Mouse (Mus musculus) stomach, embryonic 16.5 days (tissue): ENCODE results near the gene Ppil2. TPM values are rescaled to one million over a fixed set of nuclear protein-coding genes. Genes with fewer than 3 reads are reported as not detected.

Source experiments
- ATAC-seq: fragments of 200-750 bp; cut with Nextera tagmentation; 2 replicates; pipeline ENCODE4 v1.8.0; 2017; ENCODE audit warnings: moderate number of reproducible peaks, moderate TSS enrichment; ENCODE audit not compliant: insufficient read depth, low FRiP score
- H3K27ac ChIP-seq: fragments of 300-500 bp; sonication (generic); 2 replicates; pipeline ENCODE4 v1.5.1; 2014; ENCODE audit warnings: low read length
- H3K27me3 ChIP-seq: fragments of 300-500 bp; sonication (generic); 2 replicates; pipeline ENCODE4 v1.6.1; 2014; ENCODE audit warnings: low read length, control low read depth, mixed read lengths; ENCODE audit not compliant: control insufficient read depth, insufficient read depth
- H3K36me3 ChIP-seq: fragments of 300-500 bp; sonication (generic); 2 replicates; pipeline ENCODE4 v1.6.1; 2014; ENCODE audit warnings: low read length; ENCODE audit not compliant: control insufficient read depth, insufficient read depth
- H3K4me1 ChIP-seq: fragments of 300-500 bp; sonication (generic); 2 replicates; pipeline ENCODE4 v1.6.1; 2014; ENCODE audit warnings: low read length, control low read depth, mixed read lengths; ENCODE audit not compliant: control insufficient read depth, insufficient read depth
- H3K4me2 ChIP-seq: fragments of 300-500 bp; sonication (generic); 2 replicates; pipeline ENCODE4 v1.6.1; 2014; ENCODE audit warnings: low read depth, low read length, mixed read lengths
- H3K4me3 ChIP-seq: fragments of 300-500 bp; sonication (generic); replicated peaks from 2 replicates; pipeline ENCODE4 v1.5.1; 2014; ENCODE audit warnings: mild to moderate bottlenecking, low read length
- H3K9ac ChIP-seq: fragments of 300-500 bp; sonication (generic); 2 replicates; pipeline ENCODE4 v1.6.1; 2014; ENCODE audit warnings: low read length
- H3K9me3 ChIP-seq: fragments of 300-500 bp; sonication (generic); replicated peaks from 2 replicates; pipeline ENCODE4 v1.6.1; 2016; ENCODE audit warnings: low read length, control low read depth; ENCODE audit not compliant: control insufficient read depth
- WGBS: fragments of 180-500 bp; shearing (Covaris S2); extraction: QIAGEN DNeasy Blood & Tissue Kit; methylation state at CpG from one replicate; pipeline ENCODE4 v1.1.7; 2014; 5-methylcytosine and 5-hydroxymethylcytosine counted together
- polyA plus RNA-seq: library from polyadenylated mRNA; unstranded; fragments of >200 nt; fragmentation: Nextera tagmentation; extraction: Ambion mirVana; gene quantifications from 2 replicates; pipeline ENCODE4 v1.2.1, GENCODE M21; 2015

Ppil2 gene
- polyA plus RNA-seq, 1 experiment from 2014 or later: 123 TPM

DNA sequence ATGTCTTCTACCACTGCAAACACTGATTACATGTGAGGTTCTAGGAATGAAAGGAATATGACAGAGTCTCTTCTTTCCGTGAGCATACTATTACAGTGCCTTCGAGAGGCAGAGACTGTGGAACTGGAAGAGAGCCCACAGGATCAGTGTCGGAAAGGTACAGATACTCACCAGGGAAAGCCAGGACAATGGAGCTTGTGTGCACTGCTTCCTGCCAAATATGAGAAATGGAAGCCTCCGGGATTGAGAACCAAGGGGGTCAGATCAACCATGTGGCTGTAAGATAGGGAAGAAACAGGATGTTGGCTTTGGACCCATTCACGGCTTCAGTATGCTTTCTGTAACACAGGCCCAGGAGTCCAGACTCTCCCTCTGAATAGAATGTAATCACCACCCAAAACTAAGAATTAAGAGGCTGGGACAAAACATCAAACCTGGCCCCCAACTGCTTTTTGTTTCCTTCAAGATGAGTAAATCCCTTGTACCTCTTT lies 6.3 kb upstream of the Ppil2 start:
- no peak for ATAC-seq
- no peaks in the 10 kb centered on the region for H3K36me3 ChIP-seq
- WGBS: 86% methylated on average over 5 of the region's 5 CpGs

DNA sequence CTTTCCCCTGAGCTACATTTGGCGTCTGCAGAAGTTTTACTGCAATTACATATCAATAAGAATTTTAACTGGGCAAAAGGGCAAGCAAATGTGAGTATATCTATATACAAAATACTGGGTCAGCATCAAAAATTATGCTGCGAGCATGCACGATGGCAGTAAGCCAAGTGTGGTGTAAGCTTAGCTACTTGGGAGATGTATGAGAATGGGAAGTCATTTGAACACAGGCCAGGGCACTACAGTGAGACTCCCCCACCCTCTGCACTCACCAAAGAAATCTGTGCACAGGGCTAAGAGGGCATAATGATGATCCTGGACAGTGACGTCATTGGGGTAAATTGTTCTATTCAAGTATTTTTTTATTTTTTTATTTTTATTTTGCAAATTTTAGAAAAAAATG lies 6.5 kb downstream of the Ppil2 start:
- ATAC-seq: peak; percentile 40; the same call in 1 of the 2 replicates
- Histone ChIP-seq H3K4me1 (no peaks in the 10 kb centered on the region), H3K4me3 (no peak overlapping the region), H3K9me3 (no peaks in the 10 kb centered on the region), H3K4me2 (no peak overlapping the region), H3K27me3 (no peaks in the 10 kb centered on the region), H3K27ac (no peak overlapping the region), H3K36me3 (no peaks in the 10 kb centered on the region; the same call in 1 of the 2 replicates), H3K9ac (no peak overlapping the region)
- 65% methylated on average over 4 of the region's 4 CpGs for WGBS

More for the DNA sequence above, 6.3 kb upstream of the Ppil2 start:
- Histone ChIP-seq H3K27me3 (no peaks in the 10 kb centered on the region), H3K4me3 (no peak overlapping the region), H3K4me1 (no peaks in the 10 kb centered on the region), H3K4me2 (no peak overlapping the region), H3K27ac (no peak overlapping the region), H3K9me3 (no peaks in the 10 kb centered on the region), H3K9ac (no peak overlapping the region)

DNA sequence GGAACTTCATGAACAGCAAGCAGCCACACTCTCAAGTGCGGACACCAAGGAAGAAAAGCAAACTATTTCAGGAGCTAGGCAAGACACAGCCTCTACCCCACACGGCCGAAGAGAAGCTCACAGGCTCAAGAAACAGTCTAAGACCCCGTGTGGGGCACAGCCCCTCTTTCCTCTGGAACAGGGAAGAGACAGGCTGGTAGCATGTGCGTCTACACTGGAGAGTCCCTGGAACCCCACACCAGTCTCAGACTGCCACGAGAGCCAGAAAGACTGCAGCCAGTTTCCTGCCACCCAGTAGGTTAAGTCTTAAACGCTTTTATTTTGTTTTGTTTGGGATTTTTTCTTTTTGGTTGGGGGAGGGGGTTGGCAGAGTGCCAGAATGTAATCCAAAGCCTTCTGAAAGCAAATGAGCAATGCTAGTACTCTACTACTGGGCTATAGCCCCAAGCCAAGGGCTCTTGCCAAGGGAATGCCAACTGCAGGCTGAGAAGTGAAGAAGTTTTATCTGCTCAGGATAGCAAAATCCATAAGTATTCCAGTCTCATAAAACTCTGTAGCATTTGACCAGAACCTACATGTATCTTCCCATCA lies 8.3 kb downstream of the Ppil2 start:
- 64% methylated on average over 7 of the region's 7 CpGs for WGBS
- no peak for ATAC-seq
- no peaks in the 10 kb centered on the region; the same call in 1 of the 2 replicates for H3K36me3 ChIP-seq

DNA sequence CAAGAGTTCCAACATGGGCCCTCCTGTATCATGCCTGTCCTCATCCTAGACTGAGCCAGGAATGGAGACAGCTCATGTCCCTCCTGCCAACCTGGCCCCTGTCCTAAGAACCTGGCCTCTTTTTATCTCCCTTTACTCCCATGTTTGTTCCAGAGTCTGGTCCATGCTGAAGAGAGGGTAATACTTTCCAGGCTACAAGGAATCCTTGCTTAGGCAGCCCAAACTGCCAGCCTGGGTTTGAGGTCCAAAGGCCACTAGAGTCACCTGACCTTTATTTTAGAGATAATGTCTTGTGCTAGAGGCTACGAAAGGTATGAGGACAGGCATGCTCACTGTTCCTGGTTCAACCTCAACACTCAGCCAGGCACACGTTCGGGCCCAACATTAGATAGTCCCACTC lies 14.1 kb downstream of the Ppil2 start:
- 81% methylated on average over 3 of the region's 3 CpGs for WGBS
- ATAC-seq: 0 out of 2 replicates have a peak, but pooled peaks have one; percentile 38

More for the DNA sequence above, 8.3 kb downstream of the Ppil2 start:
- H3K27me3 ChIP-seq: no peaks in the 10 kb centered on the region
- no peaks in the 10 kb centered on the region for H3K9me3 ChIP-seq
- H3K4me2 ChIP-seq: no peak overlapping the region
- H3K27ac ChIP-seq: no peak overlapping the region
- H3K9ac ChIP-seq: no peak overlapping the region
- no peaks in the 10 kb centered on the region for H3K4me1 ChIP-seq
- no peak overlapping the region for H3K4me3 ChIP-seq

DNA sequence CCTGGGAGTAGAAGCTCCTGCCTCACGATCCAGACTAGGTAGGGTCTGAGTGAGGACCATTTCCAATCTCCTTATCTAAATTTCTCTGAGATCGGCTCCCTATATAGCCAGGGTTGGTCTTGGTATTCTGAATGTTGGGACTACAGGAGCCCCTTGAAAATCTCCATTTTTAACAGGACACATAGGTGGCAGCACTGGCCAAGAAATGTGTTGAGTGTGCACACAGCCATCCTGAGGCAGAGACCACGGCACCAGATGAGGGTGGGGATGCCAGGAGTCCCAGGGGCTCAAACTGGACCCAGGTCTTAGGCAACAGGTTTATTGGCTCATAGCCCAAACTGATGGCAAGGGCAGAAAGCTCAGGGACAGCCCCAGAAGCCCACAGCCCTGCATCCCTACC lies 22.7 kb downstream of the Ppil2 start:
- Histone ChIP-seq H3K4me3 (no peak overlapping the region), H3K4me1 (no peaks in the 10 kb centered on the region), H3K9me3 (no peaks in the 10 kb centered on the region), H3K36me3 (peaks cover 32% of the 10 kb centered on the region), H3K27me3 (no peaks in the 10 kb centered on the region), H3K4me2 (no peak overlapping the region), H3K27ac (no peak overlapping the region), H3K9ac (no peak overlapping the region)
- ATAC-seq: no peak
- WGBS: 69% methylated on average over 3 of the region's 3 CpGs

More for the DNA sequence above, 14.1 kb downstream of the Ppil2 start:
- no peaks in the 10 kb centered on the region for H3K27me3 ChIP-seq
- H3K4me2 ChIP-seq: no peak overlapping the region
- H3K9me3 ChIP-seq: no peaks in the 10 kb centered on the region
- H3K36me3 ChIP-seq: peaks cover 13% of the 10 kb centered on the region
- no peaks in the 10 kb centered on the region for H3K4me1 ChIP-seq
- H3K4me3 ChIP-seq: no peak overlapping the region
- H3K27ac ChIP-seq: no peak overlapping the region
- H3K9ac ChIP-seq: no peak overlapping the region

DNA sequence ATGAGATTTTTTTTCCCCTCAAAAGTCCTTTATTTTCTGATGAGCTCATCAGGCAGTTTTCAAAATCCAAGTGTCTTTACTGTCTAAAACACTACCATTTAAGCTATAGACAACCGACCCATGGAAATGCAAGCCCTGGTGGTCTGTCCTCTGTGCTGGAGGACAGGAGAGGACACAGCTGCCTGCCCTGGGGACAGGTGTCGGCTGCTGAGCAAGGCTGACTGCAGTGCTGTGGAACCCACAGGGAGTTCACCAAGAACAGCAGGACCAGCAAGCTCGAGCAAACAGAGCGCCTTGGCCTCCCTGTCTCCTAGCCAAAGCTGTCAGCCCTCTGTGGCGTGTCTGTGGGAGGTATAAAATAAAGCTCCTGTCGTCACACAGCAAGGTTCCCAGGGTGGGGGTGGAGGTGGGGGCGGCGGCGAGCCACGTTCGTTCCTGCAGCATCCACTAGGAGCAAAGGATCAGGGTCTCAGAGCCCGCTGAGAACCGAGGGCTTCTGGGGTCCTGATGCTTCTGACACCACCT lies 24.3 kb downstream of the Ppil2 start:
- WGBS: 74% methylated on average over 13 of the region's 13 CpGs
- H3K9me3 ChIP-seq: no peaks in the 10 kb centered on the region
- H3K4me2 ChIP-seq: no peak overlapping the region
- ATAC-seq: no peak
- no peaks in the 10 kb centered on the region for H3K27me3 ChIP-seq
- H3K36me3 ChIP-seq: peaks cover 35% of the 10 kb centered on the region
- H3K4me1 ChIP-seq: no peaks in the 10 kb centered on the region
- no peak overlapping the region for H3K4me3 ChIP-seq
- no peak overlapping the region for H3K9ac ChIP-seq
- H3K27ac ChIP-seq: no peak overlapping the region

DNA sequence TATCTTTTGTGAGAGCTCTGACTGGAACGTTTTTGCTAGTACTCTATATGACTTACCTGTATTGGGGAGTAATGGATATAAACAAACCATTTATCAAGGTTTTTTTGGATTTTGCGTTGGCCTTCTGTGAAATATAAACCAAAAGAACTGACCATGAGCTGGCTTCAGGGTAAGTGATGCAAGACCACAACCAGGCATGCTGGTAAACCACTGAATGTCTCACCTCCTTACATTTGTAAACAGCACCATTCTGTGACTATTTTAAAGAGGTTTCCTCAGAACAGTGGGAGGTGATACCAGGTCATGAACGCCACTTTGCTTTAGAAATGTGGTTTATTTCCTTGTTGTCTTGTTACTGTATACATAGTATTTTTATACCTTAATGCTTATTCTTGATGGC lies 24.8 kb downstream of the Ppil2 start:
- ATAC-seq: no peak
- H3K4me1 ChIP-seq: no peaks in the 10 kb centered on the region
- H3K9ac ChIP-seq: no peak overlapping the region
- WGBS: 61% methylated on average over 3 of the region's 3 CpGs
- H3K4me3 ChIP-seq: no peak overlapping the region
- no peaks in the 10 kb centered on the region for H3K27me3 ChIP-seq
- peaks cover 31% of the 10 kb centered on the region for H3K36me3 ChIP-seq
- no peaks in the 10 kb centered on the region for H3K9me3 ChIP-seq
- H3K4me2 ChIP-seq: no peak overlapping the region
- H3K27ac ChIP-seq: no peak overlapping the region

DNA sequence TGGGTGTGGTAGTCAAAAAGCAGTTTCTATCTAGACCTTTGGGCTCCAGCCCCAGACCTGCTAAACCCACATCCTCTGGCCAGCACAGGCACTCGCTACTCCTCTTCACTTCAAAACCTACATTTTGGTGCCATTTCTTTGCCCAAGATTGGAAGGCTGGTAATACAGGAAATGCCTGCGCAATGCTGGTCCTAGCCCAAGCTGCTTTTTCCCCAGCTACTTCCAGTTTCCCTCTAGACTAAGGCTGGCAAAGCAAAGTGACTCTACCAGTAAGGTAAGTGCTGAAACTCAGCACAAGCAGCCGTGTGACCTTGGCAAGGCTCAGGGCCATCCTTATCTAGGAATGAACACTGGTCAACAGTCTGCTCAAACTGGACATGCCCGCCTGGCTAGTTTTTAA lies 25.4 kb downstream of the Ppil2 start:
- Histone ChIP-seq H3K4me3 (no peak overlapping the region), H3K4me2 (no peak overlapping the region), H3K9me3 (no peaks in the 10 kb centered on the region), H3K4me1 (no peaks in the 10 kb centered on the region), H3K27ac (peak overlapping the region; percentile 40; the same call in 1 of the 2 replicates), H3K36me3 (peaks cover 27% of the 10 kb centered on the region), H3K9ac (no peak overlapping the region), H3K27me3 (no peaks in the 10 kb centered on the region)
- ATAC-seq: no peak; the same call in 1 of the 2 replicates
- WGBS: 71% methylated on average over 4 of the region's 4 CpGs

DNA sequence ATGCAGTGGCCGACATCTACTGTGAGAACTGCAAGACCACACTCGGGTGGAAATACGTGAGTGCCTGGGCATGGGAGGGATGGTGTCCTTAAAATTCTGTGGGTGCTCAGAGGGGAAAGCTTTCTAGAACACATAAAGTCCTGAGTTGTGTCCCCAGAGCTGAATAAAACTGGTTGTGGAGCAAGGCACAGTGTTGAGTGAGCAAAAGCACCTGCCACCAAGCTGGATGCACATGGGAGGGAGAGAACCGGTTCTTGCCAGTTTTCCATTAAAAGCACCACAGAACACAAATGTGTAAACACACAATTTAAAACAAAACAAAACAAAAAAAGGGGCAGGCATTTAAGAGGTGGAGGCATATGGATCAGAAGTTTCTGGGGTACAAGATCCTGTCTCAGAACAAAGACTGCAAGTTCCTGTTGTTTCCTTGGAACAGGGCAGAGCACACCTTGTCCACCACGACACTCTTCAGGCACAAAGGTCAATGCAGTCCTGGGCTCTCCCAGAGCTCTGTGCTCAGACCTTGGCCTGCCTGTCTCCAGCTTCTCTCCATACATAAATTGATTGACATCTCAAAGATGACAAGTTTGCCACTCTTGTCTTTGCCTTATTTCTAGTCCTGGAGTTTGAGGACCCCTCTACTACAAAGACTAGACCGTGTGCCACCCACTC lies 28.8 kb downstream of the Ppil2 start:
- no peak for ATAC-seq

More for the DNA sequence above, 28.8 kb downstream of the Ppil2 start:
- Histone ChIP-seq H3K4me1 (no peaks in the 10 kb centered on the region), H3K27ac (no peak overlapping the region), H3K36me3 (peaks cover 12% of the 10 kb centered on the region; the same call in 1 of the 2 replicates), H3K9me3 (no peaks in the 10 kb centered on the region), H3K4me3 (no peak overlapping the region), H3K9ac (no peak overlapping the region), H3K27me3 (no peaks in the 10 kb centered on the region), H3K4me2 (no peak overlapping the region)
- WGBS: 81% methylated on average over 6 of the region's 6 CpGs
